Mouse (Mus musculus) midbrain, embryonic 10.5 days (tissue): ENCODE measurements at regions not wholly inside any gene's neighbourhood (a gene's known extent, or its start where the extent isn't known, plus 50 kb on each side); places are given as distances from the start of the nearest gene placed in this dataset.

Experiments
- DNase-seq: peaks from one replicate; pipeline ENCODE4 v3.0.0-alpha.2; 2017; ENCODE audit warnings: low spot score
- H3K27ac ChIP-seq: fragments of 300-500 bp; sonication (generic); replicated peaks from 2 replicates; pipeline ENCODE4 v1.5.1; 2016; ENCODE audit warnings: mild to moderate bottlenecking
- H3K27me3 ChIP-seq: fragments of 300-500 bp; sonication (generic); 2 replicates; pipeline ENCODE4 v1.6.1; 2016; ENCODE audit warnings: low read depth, mild to moderate bottlenecking; ENCODE audit not compliant: poor library complexity, severe bottlenecking
- H3K36me3 ChIP-seq: fragments of 300-500 bp; sonication (generic); 2 replicates; pipeline ENCODE4 v1.6.1; 2016; ENCODE audit warnings: mild to moderate bottlenecking, moderate library complexity
- H3K4me1 ChIP-seq: fragments of 300-500 bp; sonication (generic); 2 replicates; pipeline ENCODE4 v1.6.1; 2016
- H3K4me3 ChIP-seq: fragments of 300-500 bp; sonication (generic); 2 replicates; pipeline ENCODE4 v1.5.1; 2016; ENCODE audit warnings: mild to moderate bottlenecking, moderate library complexity
- H3K9me3 ChIP-seq: fragments of 300-500 bp; sonication (generic); replicated peaks from 2 replicates; pipeline ENCODE4 v1.6.1; 2016; ENCODE audit warnings: mild to moderate bottlenecking
- WGBS: fragments of 180-500 bp; shearing (Covaris S2); methylation state at CpG from one replicate; pipeline ENCODE4 v1.1.7; 2016; 5-methylcytosine and 5-hydroxymethylcytosine counted together

- Histone ChIP-seq H3K4me3 (no peak overlapping the region), H3K27ac (no peak overlapping the region), H3K27me3 (no peaks in the 10 kb centered on the region), H3K9me3 (no peaks in the 10 kb centered on the region), H3K36me3 (no peaks in the 10 kb centered on the region), H3K4me1 (no peaks in the 10 kb centered on the region)
- DNase-seq: no peak
- 87% methylated on average over 4 of the region's 4 CpGs for WGBS
Measured at GRCm38 (mm10) chr4:75801870-75802269, 523.8 kb upstream of the Dmac1 start.

GRCm38 (mm10) chr4:75801156-75801555 lies 523.1 kb upstream of the Dmac1 start:
- 91% methylated on average over 4 of the region's 4 CpGs for WGBS
- H3K4me1 ChIP-seq: no peaks in the 10 kb centered on the region

GRCm38 (mm10) chr4:75791789-75792188 lies 513.7 kb upstream of the Dmac1 start:
- DNase-seq: no peak
- Histone ChIP-seq H3K36me3 (no peaks in the 10 kb centered on the region), H3K9me3 (no peaks in the 10 kb centered on the region), H3K27me3 (no peaks in the 10 kb centered on the region), H3K27ac (no peak overlapping the region), H3K4me1 (no peaks in the 10 kb centered on the region), H3K4me3 (no peak overlapping the region)

More at GRCm38 (mm10) chr4:75801156-75801555, 523.1 kb upstream of the Dmac1 start:
- no peak for DNase-seq
- no peaks in the 10 kb centered on the region for H3K36me3 ChIP-seq
- no peak overlapping the region for H3K4me3 ChIP-seq
- no peak overlapping the region for H3K27ac ChIP-seq
- H3K9me3 ChIP-seq: no peaks in the 10 kb centered on the region
- H3K27me3 ChIP-seq: no peaks in the 10 kb centered on the region

GRCm38 (mm10) chr4:75790920-75791589 lies 513.0 kb upstream of the Dmac1 start:
- WGBS: 76% methylated on average over 1 of the region's 1 CpGs

GRCm38 (mm10) chr4:75787405-75787804 lies 509.3 kb upstream of the Dmac1 start:
- no peaks in the 10 kb centered on the region for H3K36me3 ChIP-seq
- H3K9me3 ChIP-seq: no peaks in the 10 kb centered on the region
- no peak overlapping the region for H3K4me3 ChIP-seq
- no peaks in the 10 kb centered on the region for H3K4me1 ChIP-seq
- no peak for DNase-seq
- 61% methylated on average over 3 of the region's 3 CpGs for WGBS
- H3K27me3 ChIP-seq: no peaks in the 10 kb centered on the region
- H3K27ac ChIP-seq: no peak overlapping the region

More at GRCm38 (mm10) chr4:75790920-75791589, 513.0 kb upstream of the Dmac1 start:
- H3K4me1 ChIP-seq: no peaks in the 10 kb centered on the region
- no peak overlapping the region for H3K4me3 ChIP-seq
- no peaks in the 10 kb centered on the region for H3K36me3 ChIP-seq
- no peak overlapping the region for H3K27ac ChIP-seq
- H3K9me3 ChIP-seq: no peaks in the 10 kb centered on the region
- DNase-seq: no peak
- H3K27me3 ChIP-seq: no peaks in the 10 kb centered on the region

GRCm38 (mm10) chr4:75786391-75786790 lies 508.3 kb upstream of the Dmac1 start:
- Histone ChIP-seq H3K4me3 (no peak overlapping the region), H3K27ac (no peak overlapping the region), H3K9me3 (no peaks in the 10 kb centered on the region), H3K36me3 (no peaks in the 10 kb centered on the region), H3K27me3 (no peaks in the 10 kb centered on the region), H3K4me1 (no peaks in the 10 kb centered on the region)
- WGBS: 74% methylated on average over 4 of the region's 4 CpGs
- DNase-seq: no peak

GRCm38 (mm10) chr4:75779492-75779891 lies 501.4 kb upstream of the Dmac1 start:
- Histone ChIP-seq H3K27ac (no peak overlapping the region), H3K36me3 (no peaks in the 10 kb centered on the region), H3K27me3 (no peaks in the 10 kb centered on the region), H3K9me3 (no peaks in the 10 kb centered on the region), H3K4me1 (no peaks in the 10 kb centered on the region), H3K4me3 (no peak overlapping the region)
- WGBS: 87% methylated on average over 1 of the region's 1 CpGs
- DNase-seq: no peak

- Histone ChIP-seq H3K4me1 (no peaks in the 10 kb centered on the region; the same call in 1 of the 2 replicates), H3K9me3 (no peaks in the 10 kb centered on the region), H3K36me3 (no peaks in the 10 kb centered on the region), H3K4me3 (no peak overlapping the region), H3K27me3 (no peaks in the 10 kb centered on the region), H3K27ac (no peak overlapping the region)
- DNase-seq: no peak
- 57% methylated on average over 1 of the region's 1 CpGs for WGBS
Measured at GRCm38 (mm10) chr4:75764141-75764540, 486.0 kb upstream of the Dmac1 start.

- H3K27me3 ChIP-seq: no peaks in the 10 kb centered on the region
- no peak overlapping the region for H3K4me3 ChIP-seq
- no peaks in the 10 kb centered on the region for H3K4me1 ChIP-seq
- DNase-seq: no peak
- no peaks in the 10 kb centered on the region for H3K36me3 ChIP-seq
- 74% methylated on average over 6 of the region's 6 CpGs for WGBS
- H3K27ac ChIP-seq: no peak overlapping the region
- H3K9me3 ChIP-seq: no peaks in the 10 kb centered on the region
Measured at GRCm38 (mm10) chr4:75744605-75745004, 466.5 kb upstream of the Dmac1 start.

GRCm38 (mm10) chr4:75741585-75741984 lies 463.5 kb upstream of the Dmac1 start:
- Histone ChIP-seq H3K27ac (no peak overlapping the region), H3K36me3 (no peaks in the 10 kb centered on the region), H3K27me3 (no peaks in the 10 kb centered on the region), H3K4me1 (no peaks in the 10 kb centered on the region), H3K4me3 (no peak overlapping the region), H3K9me3 (no peaks in the 10 kb centered on the region)
- DNase-seq: no peak

- 87% methylated on average over 3 of the region's 3 CpGs for WGBS
- Histone ChIP-seq H3K27ac (no peak overlapping the region), H3K4me1 (no peaks in the 10 kb centered on the region), H3K9me3 (no peaks in the 10 kb centered on the region), H3K27me3 (no peaks in the 10 kb centered on the region), H3K36me3 (no peaks in the 10 kb centered on the region), H3K4me3 (no peak overlapping the region)
- no peak for DNase-seq
Measured at GRCm38 (mm10) chr4:75730798-75731400, 452.8 kb upstream of the Dmac1 start.

- no peak overlapping the region for H3K27ac ChIP-seq
- H3K4me1 ChIP-seq: no peaks in the 10 kb centered on the region
- WGBS: 93% methylated on average over 3 of the region's 3 CpGs
- H3K4me3 ChIP-seq: no peak overlapping the region
- H3K36me3 ChIP-seq: no peaks in the 10 kb centered on the region
- no peak for DNase-seq
- peaks cover 6% of the 10 kb centered on the region; the same call in 1 of the 2 replicates for H3K9me3 ChIP-seq
- H3K27me3 ChIP-seq: no peaks in the 10 kb centered on the region
Measured at GRCm38 (mm10) chr4:75714652-75715051, 436.5 kb upstream of the Dmac1 start.

GRCm38 (mm10) chr4:75713960-75714359 lies 435.9 kb upstream of the Dmac1 start:
- Histone ChIP-seq H3K36me3 (no peaks in the 10 kb centered on the region), H3K27me3 (no peaks in the 10 kb centered on the region), H3K4me3 (no peak overlapping the region), H3K9me3 (peaks cover 6% of the 10 kb centered on the region; the same call in 1 of the 2 replicates), H3K4me1 (no peaks in the 10 kb centered on the region), H3K27ac (no peak overlapping the region)
- 89% methylated on average over 1 of the region's 1 CpGs for WGBS
- DNase-seq: no peak
